Mouse (Mus musculus): ENCODE measurements around the gene Pds5b.

- no peak for TF ChIP-seq CTCF (IDR thresholded peaks at IDR 0.05; ENCODE audit: borderline replicate concordance, control insufficient read depth, extremely low read depth, insufficient read depth, low read length, poor library complexity)
- TF ChIP-seq POLR2A (IDR thresholded peaks at IDR 0.05; ENCODE audit: control insufficient read depth, extremely low read depth, insufficient read depth, low read length, poor library complexity): no peak
These were observed 29.2 kb downstream of the Pds5b start for GRCm38 (mm10) chr5:150702714-150703113.
